ENCODE assay signal across 8 mouse cellular contexts in genomic region chr2:154790656-154791483, GRCm38 (mm10). TPM values are rescaled to one million over a fixed set of nuclear protein-coding genes. Genes with fewer than 3 reads are reported as not detected.
DNase-seq lines count a peak whose midpoint lies in the region; ATAC-seq and TF ChIP-seq lines count a peak whose summit lies in the region.

Gene Raly, plus strand, starts transcription at chr2:154791096.
Gene a, plus strand, starts transcription at chr2:154791402.

- no peaks in the 10 kb centered on the region for H3K36me3 ChIP-seq in embryonic facial prominence, embryonic 13.5 days
- no peaks in the 10 kb centered on the region for H3K36me3 ChIP-seq in kidney, adult 2 months (ENCODE audit: control insufficient read depth, insufficient read depth, low read length)
- no peaks in the 10 kb centered on the region for H3K36me3 ChIP-seq in limb, embryonic 12.5 days
- H3K36me3 ChIP-seq in midbrain, embryonic 15.5 days (replicated peaks) = no peaks in the 10 kb centered on the region
- H3K36me3 ChIP-seq in spleen, adult 2 months (ENCODE audit: control insufficient read depth, insufficient read depth, low read length) = no peaks in the 10 kb centered on the region

- H3K4me1 ChIP-seq in embryonic facial prominence, embryonic 13.5 days = peaks cover 38% of the 10 kb centered on the region
- H3K4me1 ChIP-seq in kidney, adult 2 months (ENCODE audit: control insufficient read depth, insufficient read depth, low read length) = peaks cover 7% of the 10 kb centered on the region
- peaks cover 37% of the 10 kb centered on the region for H3K4me1 ChIP-seq in limb, embryonic 12.5 days (replicated peaks)
- peaks cover 42% of the 10 kb centered on the region for H3K4me1 ChIP-seq in midbrain, embryonic 15.5 days
- H3K4me1 ChIP-seq in spleen, adult 2 months (ENCODE audit: control insufficient read depth, insufficient read depth, insufficient read length) = peaks cover 5% of the 10 kb centered on the region; the same call in 1 of the 2 replicates

- H3K4me3 ChIP-seq in embryonic facial prominence, embryonic 13.5 days = peak within 1 kb of the TSS; percentile 98
- H3K4me3 ChIP-seq in kidney, adult 2 months (ENCODE audit: insufficient read depth, low read depth, low read length) = peak within 1 kb of the TSS; percentile 88
- H3K4me3 ChIP-seq in limb, embryonic 12.5 days (replicated peaks) = peak within 1 kb of the TSS; percentile 94
- peak within 1 kb of the TSS; percentile 97 for H3K4me3 ChIP-seq in midbrain, embryonic 15.5 days
- H3K4me3 ChIP-seq in spleen, adult 2 months (ENCODE audit: extremely low read depth, insufficient read depth, insufficient read length) = peak within 1 kb of the TSS; percentile 89

- no peak for TF ChIP-seq CTCF in kidney, adult 2 months (conservative IDR thresholded peaks at IDR 0.05; ENCODE audit: insufficient read depth, insufficient read length, low read depth, low read length)
- no peak for TF ChIP-seq CTCF in spleen, adult 2 months (IDR thresholded peaks at IDR 0.05; ENCODE audit: extremely low read depth, insufficient read depth, insufficient read length, insufficient replicate concordance)

- peak within 1 kb of the TSS; percentile 99 for H3K27ac ChIP-seq in embryonic facial prominence, embryonic 13.5 days
- peak within 1 kb of the TSS; percentile 97 for H3K27ac ChIP-seq in kidney, adult 2 months (ENCODE audit: insufficient read depth, low read depth, low read length)
- peak within 1 kb of the TSS; percentile 96 for H3K27ac ChIP-seq in limb, embryonic 12.5 days
- peak within 1 kb of the TSS; percentile 100 for H3K27ac ChIP-seq in midbrain, embryonic 15.5 days
- peak within 1 kb of the TSS; percentile 99 for H3K27ac ChIP-seq in spleen, adult 2 months (ENCODE audit: insufficient read depth, low read length)

- peak; percentile 95 for TF ChIP-seq POLR2A in kidney, adult 2 months (IDR thresholded peaks at IDR 0.05; ENCODE audit: low read depth, low read length)
- TF ChIP-seq POLR2A in spleen, adult 2 months (IDR thresholded peaks at IDR 0.05; ENCODE audit: low read depth, low read length) = peak; percentile 99

- peak; percentile 97 for ATAC-seq in embryonic facial prominence, embryonic 13.5 days (ENCODE audit: insufficient number of reproducible peaks, insufficient read depth, low FRiP score, low TSS enrichment, low read depth)
- peak; percentile 95 for ATAC-seq in limb, embryonic 12.5 days (ENCODE audit: insufficient number of reproducible peaks, insufficient read depth, low FRiP score, low TSS enrichment, low read depth)
- ATAC-seq in midbrain, embryonic 15.5 days (replicated peaks) = peak; percentile 96

- DNase-seq in 3134 (ENCODE audit: extremely low read depth, insufficient read length, low spot score) = peak; percentile 100
- DNase-seq in adrenal gland, postnatal 36 days = peak; percentile 99 to 100
- peak; percentile 95 to 99 for DNase-seq in heart, adult 18-20 months
- peak; percentile 99 for DNase-seq in kidney, adult 2 months
- peak; percentile 94 to 98 for DNase-seq in spleen, adult 2 months (ENCODE audit: low read depth in 1 of 2, low spot score in 2 of 2)

- H3K4me2 ChIP-seq in embryonic facial prominence, embryonic 13.5 days = peak within 1 kb of the TSS; percentile 76
- H3K4me2 ChIP-seq in limb, embryonic 12.5 days = peak within 1 kb of the TSS; percentile 84
- H3K4me2 ChIP-seq in midbrain, embryonic 15.5 days = peak within 1 kb of the TSS; percentile 81

- peak within 1 kb of the TSS; percentile 99 for H3K9ac ChIP-seq in embryonic facial prominence, embryonic 13.5 days
- peak within 1 kb of the TSS; percentile 97 for H3K9ac ChIP-seq in limb, embryonic 12.5 days (replicated peaks)
- peak within 1 kb of the TSS; percentile 95 for H3K9ac ChIP-seq in midbrain, embryonic 15.5 days

- H3K9me3 ChIP-seq in embryonic facial prominence, embryonic 13.5 days = no peaks in the 10 kb centered on the region
- no peaks in the 10 kb centered on the region for H3K9me3 ChIP-seq in limb, embryonic 12.5 days
- H3K9me3 ChIP-seq in midbrain, embryonic 15.5 days = no peaks in the 10 kb centered on the region

- under 1% methylated on average over 88 of the region's 89 CpGs for WGBS in embryonic facial prominence, embryonic 13.5 days
- 1% methylated on average over 80 of the region's 89 CpGs for WGBS in kidney, adult 2 months
- under 1% methylated on average over 65 of the region's 89 CpGs for WGBS in limb, embryonic 12.5 days
- under 1% methylated on average over 81 of the region's 89 CpGs for WGBS in midbrain, embryonic 15.5 days
- WGBS in spleen, adult 2 months = under 1% methylated on average over 88 of the region's 89 CpGs

- no peaks in the 10 kb centered on the region for H3K27me3 ChIP-seq in embryonic facial prominence, embryonic 13.5 days
- H3K27me3 ChIP-seq in kidney, adult 2 months (replicated peaks; ENCODE audit: control insufficient read depth, insufficient read depth, low read length) = no peaks in the 10 kb centered on the region
- no peaks in the 10 kb centered on the region for H3K27me3 ChIP-seq in limb, embryonic 12.5 days
- no peaks in the 10 kb centered on the region for H3K27me3 ChIP-seq in midbrain, embryonic 15.5 days (replicated peaks)
- H3K27me3 ChIP-seq in spleen, adult 2 months (ENCODE audit: control insufficient read depth, insufficient read depth, low read length) = no peaks in the 10 kb centered on the region

RNA-seq across cellular contexts. Expression of gene Raly, which starts in this region (rescaled TPM):
- total RNA-seq in adrenal gland, postnatal 36 days (2021) = 100 to 1,000 TPM; 187 to 234 TPM
- 49.5 and 58.3 TPM in 2 replicates for polyA plus RNA-seq in embryonic facial prominence, embryonic 13.5 days (2015; fragmentation: Nextera tagmentation; extraction: Ambion mirVana)
- 10 to 100 TPM; 92.5 to 93.4 TPM for total RNA-seq in heart, adult 18-20 months (2021)
- 152 and 163 TPM in 2 replicates for polyA plus RNA-seq in kidney, adult 2 months (2012; rRNA removed)
- 50.1 and 61.3 TPM in 2 replicates for polyA plus RNA-seq in limb, embryonic 12.5 days (2016; fragmentation: Nextera tagmentation; extraction: Ambion mirVana)
- polyA plus RNA-seq in midbrain, embryonic 15.5 days (2015; fragmentation: Nextera tagmentation; extraction: Ambion mirVana) = 25.3 and 34.1 TPM in 2 replicates
- 153 and 204 TPM in 2 replicates for polyA plus RNA-seq in spleen, adult 2 months (2012; rRNA removed)

RNA-seq across cellular contexts. Expression of gene a, which starts in this region (rescaled TPM):
- not detected for total RNA-seq in adrenal gland, postnatal 36 days (2021)
- polyA plus RNA-seq in embryonic facial prominence, embryonic 13.5 days (2015; fragmentation: Nextera tagmentation; extraction: Ambion mirVana) = 18.6 and 23.5 TPM in 2 replicates
- total RNA-seq in heart, adult 18-20 months (2021) = not detected
- not detected in 2 replicates for polyA plus RNA-seq in kidney, adult 2 months (2012; rRNA removed)
- 10.3 and 10.9 TPM in 2 replicates for polyA plus RNA-seq in limb, embryonic 12.5 days (2016; fragmentation: Nextera tagmentation; extraction: Ambion mirVana)
- polyA plus RNA-seq in midbrain, embryonic 15.5 days (2015; fragmentation: Nextera tagmentation; extraction: Ambion mirVana) = 0.86 and 1.5 TPM in 2 replicates
- 0.47 TPM in 1 of 2 replicates, not detected in the other for polyA plus RNA-seq in spleen, adult 2 months (2012; rRNA removed)

Comparison
In these comparisons a context has a peak if more than half of its experiments do, and no peak if none do; other contexts are left out.
1. Peak in every context shown above with its lines: DNase-seq, ATAC-seq, H3K4me3 ChIP-seq and H3K27ac ChIP-seq.